ENCODE assay signal across 8 mouse cellular contexts in the genomic region with DNA sequence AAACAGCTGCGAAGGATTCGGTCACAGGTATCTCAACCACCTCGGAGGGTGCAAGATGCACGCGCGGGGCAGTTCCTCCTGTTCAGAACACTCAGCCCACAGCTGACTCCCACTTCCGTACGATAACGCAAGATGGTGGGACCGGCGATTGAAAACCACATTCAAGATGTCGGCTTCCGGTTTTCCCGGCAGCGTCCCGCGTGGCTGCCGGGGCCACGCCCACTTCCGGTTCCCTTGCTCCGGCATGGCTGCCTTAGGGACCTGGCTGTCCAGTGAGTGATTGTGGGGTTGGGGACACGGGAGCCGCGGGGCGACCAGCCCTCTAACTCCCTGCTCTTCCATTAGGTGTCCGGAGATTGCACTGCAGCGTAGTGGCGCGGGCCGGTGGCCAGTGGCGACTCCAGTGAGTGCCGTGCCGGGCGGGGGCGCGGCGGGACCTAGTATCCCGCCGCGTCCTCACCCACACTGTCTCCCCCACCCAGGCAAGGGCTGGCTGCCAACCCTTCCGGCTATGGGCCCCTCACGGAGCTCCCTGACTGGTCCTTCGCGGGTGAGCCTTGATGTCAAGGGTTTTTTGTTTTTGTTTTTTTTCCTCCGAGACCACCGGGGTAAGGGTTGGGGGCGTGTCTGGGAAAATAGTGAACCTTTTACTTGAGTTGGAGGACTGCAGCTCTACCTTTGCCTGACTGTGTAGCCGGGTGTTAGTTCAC. TPM values are rescaled to one million over a fixed set of nuclear protein-coding genes. Genes with fewer than 3 reads are reported as not detected.
DNase-seq lines count a peak whose midpoint lies in the region; ATAC-seq and TF ChIP-seq lines count a peak whose summit lies in the region.

A gene (plus strand): TSS at position 221 of the 710 bp plus-strand sequence.

- peak; percentile 85 for DNase-seq in G1E (ENCODE audit: low spot score)
- DNase-seq in cerebellum, adult 18-20 months: peak; percentile 88 to 91
- DNase-seq in forebrain, postnatal 0 days: peak; percentile 95
- peak; percentile 91 to 94 for DNase-seq in heart, postnatal 36 days
- DNase-seq in layer of hippocampus, adult 18-20 months (ENCODE audit: low spot score in 2 of 2): peak; percentile 88 to 95
- DNase-seq in lung, adult 18-20 months: peak; percentile 91 to 95
- DNase-seq in testis, postnatal 10 days (ENCODE audit: low spot score): peak; percentile 94

- H3K9ac ChIP-seq in forebrain, postnatal 0 days: peak within 1 kb of the TSS; percentile 85
- H3K9ac ChIP-seq in neural tube, embryonic 15.5 days (replicated peaks): peak within 1 kb of the TSS; percentile 83

- H3K27me3 ChIP-seq in G1E (ENCODE audit: insufficient read depth, low read length): no peaks in the 10 kb centered on the region
- no peaks in the 10 kb centered on the region for H3K27me3 ChIP-seq in forebrain, postnatal 0 days (ENCODE audit: insufficient read depth, low read length)
- peaks cover 8% of the 10 kb centered on the region; the same call in 1 of the 2 replicates for H3K27me3 ChIP-seq in neural tube, embryonic 15.5 days (replicated peaks)

- H3K36me3 ChIP-seq in G1E (replicated peaks): peaks cover 32% of the 10 kb centered on the region
- H3K36me3 ChIP-seq in forebrain, postnatal 0 days (ENCODE audit: insufficient read depth): peaks cover 8% of the 10 kb centered on the region
- peaks cover 13% of the 10 kb centered on the region; the same call in 1 of the 2 replicates for H3K36me3 ChIP-seq in neural tube, embryonic 15.5 days

- 4% methylated on average over 48 of the region's 48 CpGs for WGBS in forebrain, postnatal 0 days
- under 1% methylated on average over 45 of the region's 48 CpGs for WGBS in neural tube, embryonic 15.5 days

- peak within 1 kb of the TSS; percentile 95 for H3K4me3 ChIP-seq in G1E (ENCODE audit: low read depth, low read length)
- peak within 1 kb of the TSS; percentile 96 for H3K4me3 ChIP-seq in forebrain, postnatal 0 days (ENCODE audit: low read depth, low read length)
- H3K4me3 ChIP-seq in neural tube, embryonic 15.5 days (replicated peaks): peak within 1 kb of the TSS; percentile 89

- no peak for TF ChIP-seq CTCF in G1E (IDR thresholded peaks at IDR 0.05; ENCODE audit: low read depth, low read length)
- TF ChIP-seq CTCF in forebrain, postnatal 0 days (IDR thresholded peaks at IDR 0.05; ENCODE audit: low read depth): no peak

- ATAC-seq in G1E (ENCODE audit: extremely low read depth, insufficient number of reproducible peaks, low FRiP score, poor library complexity, severe bottlenecking): peak; percentile 66
- ATAC-seq in forebrain, postnatal 0 days: peak; percentile 87
- peak; percentile 89 for ATAC-seq in neural tube, embryonic 15.5 days (ENCODE audit: low FRiP score)

- no peaks in the 10 kb centered on the region for H3K9me3 ChIP-seq in G1E (replicated peaks)
- H3K9me3 ChIP-seq in forebrain, postnatal 0 days (ENCODE audit: low read length): no peaks in the 10 kb centered on the region
- no peaks in the 10 kb centered on the region; the same call in 1 of the 2 replicates for H3K9me3 ChIP-seq in neural tube, embryonic 15.5 days (replicated peaks)

- peak within 1 kb of the TSS; percentile 70 for H3K4me2 ChIP-seq in forebrain, postnatal 0 days (ENCODE audit: low read depth)
- peak within 1 kb of the TSS; percentile 66 for H3K4me2 ChIP-seq in neural tube, embryonic 15.5 days

- intact Hi-C loops in heart, postnatal 36 days (cut with DNase I): no loop called here

- H3K27ac ChIP-seq in forebrain, postnatal 0 days (ENCODE audit: low read depth, low read length): peak within 1 kb of the TSS; percentile 96
- peak within 1 kb of the TSS; percentile 94 for H3K27ac ChIP-seq in neural tube, embryonic 15.5 days (replicated peaks)

- peaks cover 70% of the 10 kb centered on the region for H3K4me1 ChIP-seq in G1E (ENCODE audit: insufficient read depth, low read depth, low read length)
- no peaks in the 10 kb centered on the region; the same call in 1 of the 2 replicates for H3K4me1 ChIP-seq in forebrain, postnatal 0 days (ENCODE audit: insufficient read depth)
- peaks cover 52% of the 10 kb centered on the region for H3K4me1 ChIP-seq in neural tube, embryonic 15.5 days

RNA-seq across cellular contexts. Expression of the gene that starts here (rescaled TPM):
- total RNA-seq in G1E (2014; fragmentation: Nextera tagmentation) (318 and 469 TPM in 2 replicates), G1E (2017) (238 and 282 TPM in 2 replicates)
- polyA plus RNA-seq in G1E (2012): 1,643 and 2,190 TPM in 2 replicates
- 151 and 217 TPM in 2 replicates for total RNA-seq in forebrain, postnatal 0 days (2014; rRNA removed)
- polyA plus RNA-seq in forebrain, postnatal 0 days (2015; fragmentation: Nextera tagmentation; extraction: Ambion mirVana): 277 and 336 TPM in 2 replicates
- total RNA-seq in heart, postnatal 36 days (2021): 100 to 1,000 TPM; 118 to 126 TPM
- total RNA-seq in layer of hippocampus, adult 18-20 months (2021): 100 to 1,000 TPM in 1 of 2 experiments, 10 to 100 TPM in 1; 94.8 to 109 TPM
- 236 and 303 TPM in 2 replicates for polyA plus RNA-seq in neural tube, embryonic 15.5 days (2015; fragmentation: Nextera tagmentation; extraction: Ambion mirVana)

Comparison
In these comparisons a context has a peak if more than half of its experiments do, and no peak if none do; other contexts are left out.
1. Peak in every context shown above with its lines: DNase-seq, ATAC-seq, H3K4me3 ChIP-seq and H3K27ac ChIP-seq.